Mouse (Mus musculus): ENCODE data around the gene Glyr1. TPM values are rescaled to one million over a fixed set of nuclear protein-coding genes. Genes with fewer than 3 reads are reported as not detected.

Gene Glyr1
- 129 and 130 TPM in 2 replicates for polyA plus RNA-seq (2016; fragmentation: Nextera tagmentation; extraction: Ambion mirVana)

DNA sequence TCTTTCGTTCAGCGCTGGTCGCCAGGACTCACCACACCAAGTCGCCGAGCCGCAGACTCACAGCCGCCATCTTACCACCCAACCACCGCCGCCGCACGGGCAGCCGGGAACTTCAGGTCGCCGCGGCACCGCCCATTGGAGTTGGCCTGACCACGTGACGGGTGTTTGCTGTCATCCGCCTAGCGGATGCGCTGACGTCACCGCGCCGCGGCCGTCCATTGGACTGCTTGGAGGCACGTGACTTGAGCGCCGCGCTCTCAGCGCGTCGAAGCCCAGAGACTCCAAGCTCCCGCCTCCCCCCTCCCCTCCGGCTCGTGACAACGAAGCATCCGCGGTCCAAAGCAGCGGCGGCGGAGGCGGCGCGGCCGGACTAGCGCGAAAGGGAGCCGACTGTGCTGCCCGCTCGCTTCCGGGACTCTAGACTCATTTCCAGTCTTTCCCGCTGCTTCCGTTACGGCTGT is at the start of gene Glyr1, which contains the start of gene Ubn1:
Gene Glyr1, minus strand, starts transcription at position 90 of the 461 bp plus-strand sequence.
Gene Ubn1, plus strand, starts transcription at position 284 of the 461 bp plus-strand sequence.
- peak; percentile 99 for DNase-seq (ENCODE audit: low spot score)
- peaks cover 16% of the 10 kb centered on the region for H3K4me1 ChIP-seq
- WGBS = 0% methylated on average over 56 of the region's 56 CpGs
- peaks cover 41% of the 10 kb centered on the region for H3K36me3 ChIP-seq
- H3K4me3 ChIP-seq = peak within 1 kb of the TSS; percentile 96
- H3K27ac ChIP-seq = peak within 1 kb of the TSS; percentile 95
- no peaks in the 10 kb centered on the region for H3K9me3 ChIP-seq
- H3K27me3 ChIP-seq (ENCODE audit: insufficient read depth, poor library complexity, severe bottlenecking) = no peaks in the 10 kb centered on the region

GRCm38 (mm10) chr16:5096504-5096903 is 46.8 kb upstream of the Glyr1 start:
- no peaks in the 10 kb centered on the region for H3K9me3 ChIP-seq
- H3K36me3 ChIP-seq = no peaks in the 10 kb centered on the region
- H3K4me3 ChIP-seq = no peak overlapping the region
- no peak overlapping the region for H3K27ac ChIP-seq
- 79% methylated on average over 8 of the region's 8 CpGs for WGBS
- H3K4me1 ChIP-seq = no peaks in the 10 kb centered on the region
- H3K27me3 ChIP-seq (ENCODE audit: insufficient read depth, poor library complexity, severe bottlenecking) = 0 out of 2 replicates have a peak, but pooled peaks cover 6% of the 10 kb centered on the region
- no peak for DNase-seq (ENCODE audit: low spot score)

- Histone ChIP-seq H3K9me3 (no peaks in the 10 kb centered on the region), H3K27ac (no peak overlapping the region), H3K4me3 (no peak overlapping the region), H3K4me1 (peaks cover 6% of the 10 kb centered on the region; the same call in 1 of the 2 replicates), H3K36me3 (peaks cover 6% of the 10 kb centered on the region), H3K27me3 (ENCODE audit: insufficient read depth, poor library complexity, severe bottlenecking) (no peaks in the 10 kb centered on the region)
- 89% methylated on average over 5 of the region's 5 CpGs for WGBS
- DNase-seq (ENCODE audit: low spot score) = no peak
These were observed 43.6 kb upstream of the Glyr1 start for GRCm38 (mm10) chr16:5093285-5093684.

GRCm38 (mm10) chr16:5089021-5089420 is 39.4 kb upstream of the Glyr1 start:
- peaks cover 49% of the 10 kb centered on the region for H3K36me3 ChIP-seq
- H3K9me3 ChIP-seq = no peaks in the 10 kb centered on the region
- WGBS = 55% methylated on average over 10 of the region's 10 CpGs
- DNase-seq (ENCODE audit: low spot score) = no peak
- H3K27ac ChIP-seq = no peak overlapping the region
- 0 out of 2 replicates have a peak overlapping the region, but pooled peaks have one; percentile 16 for H3K4me3 ChIP-seq
- H3K27me3 ChIP-seq (ENCODE audit: insufficient read depth, poor library complexity, severe bottlenecking) = no peaks in the 10 kb centered on the region
- peaks cover 6% of the 10 kb centered on the region; the same call in 1 of the 2 replicates for H3K4me1 ChIP-seq

DNA sequence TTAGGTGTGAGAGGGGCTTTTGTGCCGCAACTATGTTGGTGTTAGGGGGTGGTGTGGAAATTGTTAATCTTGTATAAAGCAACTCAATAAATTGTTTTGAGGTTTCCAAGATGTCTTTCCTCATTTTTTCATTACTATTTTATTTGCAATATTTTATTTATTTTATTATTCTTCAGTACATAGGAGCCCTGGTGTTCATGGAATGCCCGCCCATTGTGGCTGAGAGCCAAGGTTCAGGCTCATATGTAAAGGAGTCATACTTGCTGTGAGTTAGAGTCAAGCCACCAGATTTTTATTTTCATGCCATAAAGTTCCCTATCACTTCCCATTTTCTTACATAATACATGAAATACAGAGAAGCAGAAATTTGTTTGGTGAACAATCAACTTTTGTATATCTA is 36.5 kb upstream of the Glyr1 start:
- DNase-seq (ENCODE audit: low spot score) = no peak
- Histone ChIP-seq H3K27me3 (ENCODE audit: insufficient read depth, poor library complexity, severe bottlenecking) (no peaks in the 10 kb centered on the region), H3K4me1 (peaks cover 6% of the 10 kb centered on the region; the same call in 1 of the 2 replicates), H3K9me3 (no peaks in the 10 kb centered on the region), H3K27ac (no peak overlapping the region), H3K4me3 (no peak overlapping the region), H3K36me3 (peaks cover 76% of the 10 kb centered on the region)
- WGBS = 97% methylated on average over 2 of the region's 2 CpGs

GRCm38 (mm10) chr16:5085196-5085595 is 35.5 kb upstream of the Glyr1 start:
- Histone ChIP-seq H3K36me3 (peaks cover 78% of the 10 kb centered on the region), H3K4me3 (no peak overlapping the region), H3K4me1 (no peaks in the 10 kb centered on the region; the same call in 1 of the 2 replicates), H3K9me3 (no peaks in the 10 kb centered on the region), H3K27ac (no peak overlapping the region), H3K27me3 (ENCODE audit: insufficient read depth, poor library complexity, severe bottlenecking) (no peaks in the 10 kb centered on the region)
- WGBS = 94% methylated on average over 4 of the region's 4 CpGs
- DNase-seq (ENCODE audit: low spot score) = no peak

- no peak for DNase-seq (ENCODE audit: low spot score)
- 87% methylated on average over 5 of the region's 5 CpGs for WGBS
- Histone ChIP-seq H3K27me3 (ENCODE audit: insufficient read depth, poor library complexity, severe bottlenecking) (no peaks in the 10 kb centered on the region), H3K4me1 (no peaks in the 10 kb centered on the region), H3K4me3 (no peak overlapping the region), H3K27ac (no peak overlapping the region), H3K9me3 (no peaks in the 10 kb centered on the region), H3K36me3 (peaks cover 89% of the 10 kb centered on the region)
These were observed 24.7 kb upstream of the Glyr1 start for GRCm38 (mm10) chr16:5074341-5074740.

GRCm38 (mm10) chr16:5071974-5072373 is 22.3 kb upstream of the Glyr1 start:
- H3K36me3 ChIP-seq = peaks cover 78% of the 10 kb centered on the region

GRCm38 (mm10) chr16:5070321-5070720 is 20.7 kb upstream of the Glyr1 start:
- H3K36me3 ChIP-seq = peaks cover 76% of the 10 kb centered on the region
- H3K9me3 ChIP-seq = no peaks in the 10 kb centered on the region
- H3K27ac ChIP-seq = no peak overlapping the region
- H3K4me1 ChIP-seq = no peaks in the 10 kb centered on the region
- no peak for DNase-seq (ENCODE audit: low spot score)
- H3K27me3 ChIP-seq (ENCODE audit: insufficient read depth, poor library complexity, severe bottlenecking) = no peaks in the 10 kb centered on the region
- WGBS = 78% methylated on average over 3 of the region's 3 CpGs
- no peak overlapping the region for H3K4me3 ChIP-seq

More at GRCm38 (mm10) chr16:5071974-5072373, 22.3 kb upstream of the Glyr1 start:
- no peaks in the 10 kb centered on the region for H3K9me3 ChIP-seq
- no peak for DNase-seq (ENCODE audit: low spot score)
- WGBS = 92% methylated on average over 7 of the region's 7 CpGs
- no peak overlapping the region for H3K4me3 ChIP-seq
- H3K27ac ChIP-seq = no peak overlapping the region
- H3K27me3 ChIP-seq (ENCODE audit: insufficient read depth, poor library complexity, severe bottlenecking) = no peaks in the 10 kb centered on the region
- H3K4me1 ChIP-seq = no peaks in the 10 kb centered on the region

- Histone ChIP-seq H3K36me3 (peaks cover 72% of the 10 kb centered on the region), H3K4me1 (no peaks in the 10 kb centered on the region), H3K27ac (no peak overlapping the region), H3K9me3 (no peaks in the 10 kb centered on the region), H3K27me3 (ENCODE audit: insufficient read depth, poor library complexity, severe bottlenecking) (no peaks in the 10 kb centered on the region), H3K4me3 (no peak overlapping the region)
- DNase-seq (ENCODE audit: low spot score) = no peak
- 94% methylated on average over 4 of the region's 4 CpGs for WGBS
These were observed 13.8 kb upstream of the Glyr1 start for GRCm38 (mm10) chr16:5063472-5063871.

GRCm38 (mm10) chr16:5058114-5058513 is 8.5 kb upstream of the Glyr1 start:
- H3K4me1 ChIP-seq = no peaks in the 10 kb centered on the region
- DNase-seq (ENCODE audit: low spot score) = no peak
- H3K4me3 ChIP-seq = no peak overlapping the region
- peaks cover 64% of the 10 kb centered on the region for H3K36me3 ChIP-seq
- no peaks in the 10 kb centered on the region for H3K27me3 ChIP-seq (ENCODE audit: insufficient read depth, poor library complexity, severe bottlenecking)
- no peak overlapping the region for H3K27ac ChIP-seq
- WGBS = 94% methylated on average over 1 of the region's 1 CpGs
- H3K9me3 ChIP-seq = no peaks in the 10 kb centered on the region

GRCm38 (mm10) chr16:5050251-5051110 is 818 bp upstream of the Glyr1 start:
- under 1% methylated on average over 78 of the region's 78 CpGs for WGBS
- H3K4me3 ChIP-seq = peak overlapping the region; percentile 96
- H3K36me3 ChIP-seq = peaks cover 41% of the 10 kb centered on the region
- no peaks in the 10 kb centered on the region for H3K27me3 ChIP-seq (ENCODE audit: insufficient read depth, poor library complexity, severe bottlenecking)
- peak overlapping the region; percentile 95 for H3K27ac ChIP-seq
- no peaks in the 10 kb centered on the region for H3K9me3 ChIP-seq
- peak; percentile 91 for DNase-seq (ENCODE audit: low spot score)
- peaks cover 16% of the 10 kb centered on the region for H3K4me1 ChIP-seq

DNA sequence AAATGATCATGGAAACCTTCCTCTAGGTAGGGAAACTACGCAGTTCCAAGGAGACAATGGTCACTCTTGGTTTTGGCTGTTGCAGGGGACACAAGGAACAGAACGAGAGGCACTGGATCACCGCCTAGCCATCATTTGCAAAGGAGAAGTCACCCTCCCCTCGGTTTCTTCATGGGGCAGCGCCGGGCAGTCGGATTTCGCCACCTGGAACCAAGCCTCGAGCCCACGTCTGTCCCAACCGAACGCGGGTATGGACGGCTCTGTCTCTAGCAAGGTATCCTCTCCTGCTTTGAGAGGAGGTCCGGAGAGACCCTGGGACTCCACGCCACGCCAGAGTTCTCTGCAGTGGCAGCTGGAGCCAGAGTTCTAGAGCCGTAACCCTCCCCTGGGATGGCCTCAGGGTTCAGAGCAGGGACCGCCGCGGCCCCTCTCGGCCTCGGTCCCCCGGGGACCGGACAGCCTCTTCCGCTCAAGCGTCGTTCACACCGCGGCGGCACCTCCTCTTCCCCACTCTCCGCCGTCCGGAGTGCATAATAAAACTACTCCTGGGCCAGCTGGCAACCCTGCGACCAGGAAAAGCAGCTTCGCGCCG is 385 bp downstream of the Glyr1 start:
- Histone ChIP-seq H3K4me1 (peaks cover 16% of the 10 kb centered on the region), H3K9me3 (no peaks in the 10 kb centered on the region), H3K27ac (peak overlapping the region; percentile 95), H3K4me3 (peak overlapping the region; percentile 96), H3K36me3 (peaks cover 45% of the 10 kb centered on the region), H3K27me3 (ENCODE audit: insufficient read depth, poor library complexity, severe bottlenecking) (no peaks in the 10 kb centered on the region)
- DNase-seq (ENCODE audit: low spot score) = no peak
- under 1% methylated on average over 38 of the region's 38 CpGs for WGBS
